Mouse (Mus musculus) regulatory T cell (primary cell): ENCODE results near the gene Rims1.

Experiments
- in situ Hi-C: fragments of 300-600 bp; cut with MboI, MseI; formaldehyde crosslinking; loops from one replicate; pipeline ENCODE4 v1.15.1; 2025; ENCODE audit warnings: high pct_unique_total_duplicates

The Rims1 gene

GRCm38 (mm10) chr1:22695046-22695445 is 110.7 kb downstream of the Rims1 start:
- in situ Hi-C loops, result no loop called here

GRCm38 (mm10) chr1:22694514-22694913 is 111.3 kb downstream of the Rims1 start:
- in situ Hi-C loops, result no loop called here

- in situ Hi-C loops, result no loop called here
Measured at GRCm38 (mm10) chr1:22683455-22683854, 122.3 kb downstream of the Rims1 start.

GRCm38 (mm10) chr1:22664196-22664595 is 141.6 kb downstream of the Rims1 start:
- in situ Hi-C loops, result no loop called here

- in situ Hi-C loops, result no loop called here
Measured at GRCm38 (mm10) chr1:22661825-22662224, 144.0 kb downstream of the Rims1 start.

- in situ Hi-C loops, result no loop called here
Measured at GRCm38 (mm10) chr1:22655983-22656382, 149.8 kb downstream of the Rims1 start.

- in situ Hi-C loops, result no loop called here
Measured at GRCm38 (mm10) chr1:22654903-22655302, 150.9 kb downstream of the Rims1 start.

- in situ Hi-C loops, result no loop called here
Measured at GRCm38 (mm10) chr1:22650588-22650987, 155.2 kb downstream of the Rims1 start.

GRCm38 (mm10) chr1:22649432-22649831 is 156.4 kb downstream of the Rims1 start:
- in situ Hi-C loops, result no loop called here

- in situ Hi-C loops, result no loop called here
Measured at GRCm38 (mm10) chr1:22645257-22645656, 160.5 kb downstream of the Rims1 start.

GRCm38 (mm10) chr1:22640568-22640967 is 165.2 kb downstream of the Rims1 start:
- in situ Hi-C loops, result no loop called here

- in situ Hi-C loops, result no loop called here
Measured at GRCm38 (mm10) chr1:22639702-22640101, 166.1 kb downstream of the Rims1 start.

GRCm38 (mm10) chr1:22633871-22634270 is 171.9 kb downstream of the Rims1 start:
- in situ Hi-C loops, result no loop called here

- in situ Hi-C loops, result no loop called here
Measured at GRCm38 (mm10) chr1:22632551-22632950, 173.2 kb downstream of the Rims1 start.

GRCm38 (mm10) chr1:22631991-22632390 is 173.8 kb downstream of the Rims1 start:
- in situ Hi-C loops, result no loop called here

GRCm38 (mm10) chr1:22629011-22629410 is 176.8 kb downstream of the Rims1 start:
- in situ Hi-C loops, result no loop called here

GRCm38 (mm10) chr1:22627013-22627412 is 178.8 kb downstream of the Rims1 start:
- in situ Hi-C loops, result no loop called here

- in situ Hi-C loops, result no loop called here
Measured at GRCm38 (mm10) chr1:22626295-22626694, 179.5 kb downstream of the Rims1 start.

GRCm38 (mm10) chr1:22620827-22621226 is 185.0 kb downstream of the Rims1 start:
- in situ Hi-C loops, result loop anchor here (25.0 kb wide), 1 partner anchor 516 kb away; no protein-coding TSS in a partner anchor

GRCm38 (mm10) chr1:22615601-22616000 is 190.2 kb downstream of the Rims1 start:
- in situ Hi-C loops, result loop anchor here (10.0 to 25.0 kb wide), 3 partner anchors 522 to 1311 kb away; no protein-coding TSS in a partner anchor

GRCm38 (mm10) chr1:22613609-22614008 is 192.2 kb downstream of the Rims1 start:
- in situ Hi-C loops, result loop anchor here (10.0 to 25.0 kb wide), 3 partner anchors 524 to 1309 kb away; no protein-coding TSS in a partner anchor

- in situ Hi-C loops, result loop anchor here (25.0 kb wide), 1 partner anchor 533 kb away; no protein-coding TSS in a partner anchor
Measured at GRCm38 (mm10) chr1:22604329-22605044, 201.3 kb downstream of the Rims1 start.

- in situ Hi-C loops, result no loop called here
Measured at GRCm38 (mm10) chr1:22596197-22596596, 209.6 kb downstream of the Rims1 start.
